Mouse (Mus musculus) thymus, adult 2 months (tissue): ENCODE data around the gene Olfr724. TPM values are rescaled to one million over a fixed set of nuclear protein-coding genes. Genes with fewer than 3 reads are reported as not detected.
"Not testable (repeated sequence)": the region's sequence is repeated elsewhere in the genome, so short reads cannot be mapped to it uniquely, and the experiment has no call there.

Experiments used
- DNase-seq: peaks from one replicate; pipeline ENCODE4 v3.0.0; 2021
- H3K27ac ChIP-seq: fragments of 200-500 bp; 2 replicates; pipeline ENCODE4 v1.5.1; 2012; ENCODE audit warnings: low read length, control low read depth; ENCODE audit not compliant: control insufficient read depth, insufficient read depth
- H3K27me3 ChIP-seq: fragments of 200-500 bp; 2 replicates; pipeline ENCODE4 v1.6.1; 2012; ENCODE audit warnings: mild to moderate bottlenecking, low read length, moderate library complexity, mixed read lengths; ENCODE audit not compliant: control insufficient read depth, insufficient read depth
- H3K36me3 ChIP-seq: fragments of 200-500 bp; 2 replicates; pipeline ENCODE4 v1.6.1; 2012; ENCODE audit warnings: mild to moderate bottlenecking, low read length, moderate library complexity; ENCODE audit not compliant: control insufficient read depth, insufficient read depth
- H3K4me1 ChIP-seq: fragments of 200-500 bp; replicated peaks from 2 replicates; pipeline ENCODE4 v1.6.1; 2012; ENCODE audit warnings: low read length; ENCODE audit not compliant: control insufficient read depth, insufficient read depth
- H3K4me3 ChIP-seq: fragments of 200-500 bp; 2 replicates; pipeline ENCODE4 v1.5.1; 2012; ENCODE audit warnings: mild to moderate bottlenecking, low read length, control low read depth, moderate library complexity; ENCODE audit not compliant: control insufficient read depth, insufficient read depth
- CTCF ChIP-seq: fragments of 200-500 bp; IDR thresholded peaks from 2 replicates; pipeline ENCODE4 v1.5.1; 2012; ENCODE audit warnings: mild to moderate bottlenecking, control low read depth, low read length, moderate library complexity, borderline replicate concordance; ENCODE audit not compliant: control insufficient read depth, poor library complexity, insufficient read depth; ENCODE audit errors: extremely low read depth
- POLR2A ChIP-seq: fragments of 200-500 bp; IDR thresholded peaks from 2 replicates; pipeline ENCODE4 v1.6.1; 2012; ENCODE audit warnings: mild to moderate bottlenecking, low read length, control low read depth, moderate library complexity; ENCODE audit not compliant: control insufficient read depth, poor library complexity, insufficient read depth; ENCODE audit errors: extremely low read depth
- WGBS: fragments of 180-500 bp; shearing (Covaris S2); methylation state at CpG from one replicate; pipeline ENCODE4 v1.1.7; 2018; 5-methylcytosine and 5-hydroxymethylcytosine counted together
- polyA plus RNA-seq: library from polyadenylated mRNA; depleted of rRNA; stranded (reverse); fragments of >200 nt; gene quantifications from 2 replicates; pipeline ENCODE4 v1.2.3, GENCODE M21; 2012; rRNA removed

Olfr724 gene
- polyA plus RNA-seq, result not detected in 2 replicates

DNA sequence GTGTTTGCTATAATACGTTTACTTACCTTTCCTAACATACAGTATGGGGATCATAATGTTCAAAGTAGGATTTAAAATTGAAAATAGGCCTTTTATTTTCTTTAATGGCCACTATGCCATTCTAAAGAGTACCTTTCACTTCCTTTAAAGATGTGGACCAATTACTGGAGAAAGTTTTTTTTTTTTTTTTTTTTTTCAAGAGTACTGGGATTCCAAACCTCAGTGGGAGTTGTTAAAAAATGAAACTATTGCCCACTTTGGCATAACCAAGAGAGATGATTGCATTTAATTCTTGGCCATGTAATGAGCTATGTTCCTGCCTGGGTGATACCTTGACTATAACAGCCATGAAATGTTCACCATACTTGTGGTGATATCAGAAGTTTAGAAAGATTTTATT, at the start of gene Olfr724:
Olfr724 (minus strand) TSS at position 101 of the 400 bp plus-strand sequence.
- H3K4me1 ChIP-seq, H3K36me3 ChIP-seq, H3K27me3 ChIP-seq, H3K27ac ChIP-seq, DNase-seq, H3K4me3 ChIP-seq: not testable (repeated sequence)
- 77% methylated on average over 1 of the region's 1 CpGs for WGBS

DNA sequence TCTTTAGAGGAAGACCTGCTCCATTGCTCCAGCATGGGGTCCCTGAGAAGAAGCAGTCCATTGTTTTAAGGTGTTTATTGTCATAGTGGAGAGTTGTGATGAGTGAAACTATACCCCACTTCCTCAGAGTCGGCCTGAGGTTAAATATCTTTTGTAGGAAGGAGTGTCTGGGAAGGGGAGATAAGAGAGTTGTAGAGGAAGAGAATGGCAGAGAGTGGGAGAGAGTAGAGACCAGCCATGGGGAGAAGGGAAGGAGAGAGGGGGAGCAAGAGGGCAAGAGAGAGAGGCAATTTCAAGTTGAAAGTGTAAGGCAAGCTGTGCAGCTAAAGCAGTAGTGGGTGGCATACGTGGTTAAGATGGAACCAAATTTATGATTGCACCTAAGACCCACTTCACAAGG, 7.2 kb downstream of the Olfr724 start:
- TF ChIP-seq POLR2A, result no peak
- no peak for TF ChIP-seq CTCF
- 30% methylated on average over 2 of the region's 2 CpGs for WGBS
- no peak for DNase-seq

DNA sequence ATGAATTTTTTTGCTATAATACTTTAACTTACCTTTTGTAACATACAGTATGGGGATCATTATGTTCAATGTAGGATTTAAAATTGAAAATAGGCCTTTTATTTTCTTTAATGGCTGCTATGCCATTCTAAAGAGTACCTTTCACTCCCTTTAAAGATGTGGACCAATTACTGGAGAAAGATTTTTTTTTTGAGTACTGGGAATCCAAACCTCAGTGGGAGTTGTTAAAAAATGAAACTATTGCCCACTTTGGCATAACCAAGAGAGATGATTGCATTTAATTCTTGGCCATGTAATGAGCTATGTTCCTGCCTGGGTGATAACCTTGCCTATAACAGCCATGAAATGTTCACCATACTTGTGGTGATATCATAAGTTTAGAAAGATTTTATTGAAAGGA, 31.4 kb downstream of the Olfr724 start, which contains the start of gene Olfr723:
Olfr723 (minus strand) TSS at position 101 of the 400 bp plus-strand sequence.
- H3K36me3 ChIP-seq, H3K4me1 ChIP-seq, H3K4me3 ChIP-seq, H3K27me3 ChIP-seq, DNase-seq, H3K27ac ChIP-seq: not testable (repeated sequence)

More for the DNA sequence above, 7.2 kb downstream of the Olfr724 start:
- H3K27me3 ChIP-seq, result no peaks in the 10 kb centered on the region
- no peak overlapping the region for H3K27ac ChIP-seq
- H3K36me3 ChIP-seq, result no peaks in the 10 kb centered on the region
- no peak overlapping the region for H3K4me3 ChIP-seq
- no peaks in the 10 kb centered on the region for H3K4me1 ChIP-seq

Other genes starting within 250 kb of the Olfr724 start
- gene Armh4, start 179.9 kb downstream of the Olfr724 start, polyA plus RNA-seq, result 0.09 and 0.42 TPM in 2 replicates
- not detected in 2 replicates for gene Olfr722, start 61.3 kb downstream of the Olfr724 start, polyA plus RNA-seq
- not detected in 2 replicates for gene Olfr723, start 31.5 kb downstream of the Olfr724 start, polyA plus RNA-seq
- not detected in 2 replicates for gene Olfr725, start 77.1 kb upstream of the Olfr724 start, polyA plus RNA-seq
- gene Olfr726, start 127.7 kb upstream of the Olfr724 start, polyA plus RNA-seq, result not detected in 2 replicates
- not detected in 2 replicates for gene Olfr727, start 159.9 kb upstream of the Olfr724 start, polyA plus RNA-seq
- not detected in 2 replicates for gene Olfr728, start 179.4 kb upstream of the Olfr724 start, polyA plus RNA-seq
- not detected in 2 replicates for gene Olfr729, start 189.6 kb upstream of the Olfr724 start, polyA plus RNA-seq
- not detected in 2 replicates for gene Olfr730, start 224.9 kb upstream of the Olfr724 start, polyA plus RNA-seq